Mouse (Mus musculus) neural tube, embryonic 15.5 days (tissue): Measurements from ENCODE around the gene Crb2. TPM values are rescaled to one million over a fixed set of nuclear protein-coding genes. Genes with fewer than 3 reads are reported as not detected.

Source experiments
- ATAC-seq: fragments of 200-750 bp; cut with Nextera tagmentation; 2 replicates; pipeline ENCODE4 v1.8.0; 2017; ENCODE audit warnings: mild to moderate bottlenecking, moderate TSS enrichment, moderate library complexity; ENCODE audit not compliant: low FRiP score
- H3K27ac ChIP-seq: fragments of 300-500 bp; sonication (generic); replicated peaks from 2 replicates; pipeline ENCODE4 v1.5.1; 2015; ENCODE audit warnings: mild to moderate bottlenecking, inconsistent platforms
- H3K27me3 ChIP-seq: fragments of 300-500 bp; sonication (generic); replicated peaks from 2 replicates; pipeline ENCODE4 v1.6.1; 2015; ENCODE audit warnings: inconsistent platforms
- H3K36me3 ChIP-seq: fragments of 300-500 bp; sonication (generic); 2 replicates; pipeline ENCODE4 v1.6.1; 2015; ENCODE audit warnings: inconsistent platforms
- H3K4me1 ChIP-seq: fragments of 300-500 bp; sonication (generic); 2 replicates; pipeline ENCODE4 v1.6.1; 2015; ENCODE audit warnings: inconsistent platforms
- H3K4me2 ChIP-seq: fragments of 300-500 bp; sonication (generic); 2 replicates; pipeline ENCODE4 v1.6.1; 2015; ENCODE audit warnings: inconsistent platforms, mild to moderate bottlenecking, moderate library complexity
- H3K4me3 ChIP-seq: fragments of 300-500 bp; sonication (generic); replicated peaks from 2 replicates; pipeline ENCODE4 v1.5.1; 2015; ENCODE audit warnings: mild to moderate bottlenecking, inconsistent platforms
- H3K9ac ChIP-seq: fragments of 300-500 bp; sonication (generic); replicated peaks from 2 replicates; pipeline ENCODE4 v1.6.1; 2015; ENCODE audit warnings: mild to moderate bottlenecking, inconsistent platforms
- H3K9me3 ChIP-seq: fragments of 300-500 bp; sonication (generic); replicated peaks from 2 replicates; pipeline ENCODE4 v1.6.1; 2016; ENCODE audit warnings: inconsistent platforms
- WGBS: fragments of 180-500 bp; shearing (Covaris S2); methylation state at CpG from one replicate; pipeline ENCODE4 v1.1.7; 2015; ENCODE audit warnings: mixed read lengths; 5-methylcytosine and 5-hydroxymethylcytosine counted together
- polyA plus RNA-seq: library from polyadenylated mRNA; unstranded; fragments of >200 nt; fragmentation: Nextera tagmentation; extraction: Ambion mirVana; gene quantifications from 2 replicates; pipeline ENCODE4 v1.2.1, GENCODE M21; 2015

The Crb2 gene
- polyA plus RNA-seq, 1 experiment from 2014 or later = 2.5 TPM

GRCm38 (mm10) chr2:37768903-37769302 is 7.1 kb upstream of the Crb2 start:
- Histone ChIP-seq H3K4me1 (peaks cover 52% of the 10 kb centered on the region), H3K4me2 (no peak overlapping the region), H3K36me3 (no peaks in the 10 kb centered on the region), H3K27me3 (no peaks in the 10 kb centered on the region), H3K9ac (no peak overlapping the region), H3K4me3 (no peak overlapping the region), H3K9me3 (no peaks in the 10 kb centered on the region), H3K27ac (no peak overlapping the region)
- WGBS = 28% methylated on average over 2 of the region's 2 CpGs
- 0 out of 2 replicates have a peak, but pooled peaks have one; percentile 29 for ATAC-seq

GRCm38 (mm10) chr2:37769793-37770192 is 6.3 kb upstream of the Crb2 start:
- Histone ChIP-seq H3K36me3 (no peaks in the 10 kb centered on the region), H3K4me2 (no peak overlapping the region), H3K27ac (no peak overlapping the region), H3K27me3 (no peaks in the 10 kb centered on the region), H3K9me3 (no peaks in the 10 kb centered on the region), H3K4me3 (no peak overlapping the region), H3K4me1 (peaks cover 53% of the 10 kb centered on the region), H3K9ac (no peak overlapping the region)
- ATAC-seq = no peak
- 83% methylated on average over 8 of the region's 8 CpGs for WGBS

GRCm38 (mm10) chr2:37771618-37772285 is 4.3 kb upstream of the Crb2 start:
- Histone ChIP-seq H3K4me1 (peaks cover 48% of the 10 kb centered on the region), H3K4me2 (peak overlapping the region; percentile 60), H3K4me3 (peak overlapping the region; percentile 40), H3K27ac (no peak overlapping the region), H3K27me3 (peaks cover under 1% of the 10 kb centered on the region; the same call in 1 of the 2 replicates), H3K9ac (peak overlapping the region; percentile 29), H3K36me3 (no peaks in the 10 kb centered on the region), H3K9me3 (no peaks in the 10 kb centered on the region)
- WGBS = under 1% methylated on average over 18 of the region's 18 CpGs
- ATAC-seq = peak; percentile 76

- H3K36me3 ChIP-seq = no peaks in the 10 kb centered on the region
- ATAC-seq = no peak
- no peak overlapping the region for H3K9ac ChIP-seq
- no peak overlapping the region for H3K4me3 ChIP-seq
- no peak overlapping the region for H3K27ac ChIP-seq
- H3K4me1 ChIP-seq = peaks cover 43% of the 10 kb centered on the region
- H3K27me3 ChIP-seq = peaks cover 8% of the 10 kb centered on the region; the same call in 1 of the 2 replicates
- WGBS = 9% methylated on average over 5 of the region's 5 CpGs
- no peaks in the 10 kb centered on the region for H3K9me3 ChIP-seq
- H3K4me2 ChIP-seq = no peak overlapping the region
Measured at GRCm38 (mm10) chr2:37774571-37774970, 1.5 kb upstream of the Crb2 start.

- no peak for ATAC-seq
- Histone ChIP-seq H3K27me3 (peaks cover 8% of the 10 kb centered on the region; the same call in 1 of the 2 replicates), H3K9ac (no peak overlapping the region; the same call in 1 of the 2 replicates), H3K9me3 (no peaks in the 10 kb centered on the region), H3K36me3 (no peaks in the 10 kb centered on the region), H3K27ac (peak overlapping the region; percentile 71), H3K4me1 (peaks cover 55% of the 10 kb centered on the region), H3K4me3 (peak overlapping the region; percentile 31), H3K4me2 (peak overlapping the region; percentile 49)
- 9% methylated on average over 20 of the region's 20 CpGs for WGBS
Measured at GRCm38 (mm10) chr2:37776611-37777411, 762 bp downstream of the Crb2 start.

- peak; percentile 53 for ATAC-seq
- Histone ChIP-seq H3K4me2 (peak overlapping the region; percentile 49), H3K36me3 (no peaks in the 10 kb centered on the region), H3K4me3 (no peak overlapping the region), H3K4me1 (peaks cover 58% of the 10 kb centered on the region), H3K9me3 (no peaks in the 10 kb centered on the region), H3K9ac (no peak overlapping the region), H3K27ac (peak overlapping the region; percentile 71; the same call in 1 of the 2 replicates), H3K27me3 (peaks cover 8% of the 10 kb centered on the region; the same call in 1 of the 2 replicates)
- 18% methylated on average over 10 of the region's 10 CpGs for WGBS
Measured at GRCm38 (mm10) chr2:37777958-37778720, 2.1 kb downstream of the Crb2 start.

GRCm38 (mm10) chr2:37780270-37780929 is 4.4 kb downstream of the Crb2 start:
- whole genome bisulfite sequencing = under 1% methylated on average over 14 of the region's 14 CpGs
- Histone ChIP-seq H3K36me3 (no peaks in the 10 kb centered on the region), H3K4me2 (peak overlapping the region; percentile 50), H3K9me3 (no peaks in the 10 kb centered on the region), H3K27ac (0 out of 2 replicates have a peak overlapping the region, but pooled peaks have one; percentile 15), H3K27me3 (peaks cover 8% of the 10 kb centered on the region; the same call in 1 of the 2 replicates), H3K4me1 (peaks cover 53% of the 10 kb centered on the region), H3K4me3 (peak overlapping the region; percentile 21), H3K9ac (no peak overlapping the region)
- ATAC-seq = peak; percentile 22

- no peak overlapping the region for H3K4me2 ChIP-seq
- no peak overlapping the region for H3K27ac ChIP-seq
- peaks cover 8% of the 10 kb centered on the region; the same call in 1 of the 2 replicates for H3K27me3 ChIP-seq
- H3K4me1 ChIP-seq = peaks cover 44% of the 10 kb centered on the region
- no peak overlapping the region for H3K4me3 ChIP-seq
- no peaks in the 10 kb centered on the region for H3K36me3 ChIP-seq
- H3K9me3 ChIP-seq = no peaks in the 10 kb centered on the region
- ATAC-seq = no peak
- WGBS = 33% methylated on average over 3 of the region's 3 CpGs
- no peak overlapping the region for H3K9ac ChIP-seq
Measured at GRCm38 (mm10) chr2:37781421-37781820, 5.4 kb downstream of the Crb2 start.

- Histone ChIP-seq H3K27ac (no peak overlapping the region), H3K9ac (no peak overlapping the region), H3K9me3 (no peaks in the 10 kb centered on the region), H3K4me1 (peaks cover 38% of the 10 kb centered on the region), H3K36me3 (no peaks in the 10 kb centered on the region), H3K27me3 (peaks cover 6% of the 10 kb centered on the region; the same call in 1 of the 2 replicates), H3K4me2 (no peak overlapping the region), H3K4me3 (no peak overlapping the region)
- ATAC-seq = no peak
- 26% methylated on average over 7 of the region's 7 CpGs for whole genome bisulfite sequencing
Measured at GRCm38 (mm10) chr2:37782002-37782401, 6.0 kb downstream of the Crb2 start.

- Histone ChIP-seq H3K4me3 (no peak overlapping the region), H3K9me3 (no peaks in the 10 kb centered on the region), H3K4me2 (no peak overlapping the region), H3K27me3 (no peaks in the 10 kb centered on the region), H3K36me3 (no peaks in the 10 kb centered on the region), H3K27ac (no peak overlapping the region), H3K9ac (no peak overlapping the region), H3K4me1 (peaks cover 29% of the 10 kb centered on the region)
- 73% methylated on average over 5 of the region's 5 CpGs for WGBS
- ATAC-seq = no peak
Measured at GRCm38 (mm10) chr2:37784473-37784872, 8.4 kb downstream of the Crb2 start.

GRCm38 (mm10) chr2:37786461-37786860 is 10.4 kb downstream of the Crb2 start:
- peak overlapping the region; percentile 47 for H3K4me2 ChIP-seq
- H3K27me3 ChIP-seq = no peaks in the 10 kb centered on the region
- H3K4me3 ChIP-seq = peak overlapping the region; percentile 29
- H3K4me1 ChIP-seq = peaks cover 11% of the 10 kb centered on the region; the same call in 1 of the 2 replicates
- H3K9ac ChIP-seq = no peak overlapping the region
- WGBS = 52% methylated on average over 52 of the region's 52 CpGs
- no peak overlapping the region for H3K27ac ChIP-seq
- no peaks in the 10 kb centered on the region for H3K9me3 ChIP-seq
- no peaks in the 10 kb centered on the region for H3K36me3 ChIP-seq
- no peak for ATAC-seq
